Mouse (Mus musculus) E14TG2a.4 (cell line): Measurements from ENCODE around the gene Pbx2.
A peak's percentile ranks its signal among the peaks of the same experiment; 100 is the strongest.
"Not testable (repeated sequence)": the region's sequence is repeated elsewhere in the genome, so short reads cannot be mapped to it uniquely, and the experiment has no call there.

Experiments used
- H3K27me3 ChIP-seq: 2 replicates; pipeline ENCODE4 v1.6.1; 2014; ENCODE audit warnings: low read length, control low read depth; ENCODE audit not compliant: insufficient read depth
- H3K36me3 ChIP-seq: 2 replicates; pipeline ENCODE4 v1.6.1; 2014; ENCODE audit warnings: low read length, control low read depth; ENCODE audit not compliant: insufficient read depth
- H3K4me1 ChIP-seq: replicated peaks from 2 replicates; pipeline ENCODE4 v1.6.1; 2014; ENCODE audit warnings: low read depth, low read length, control low read depth
- H3K4me3 ChIP-seq: replicated peaks from 2 replicates; pipeline ENCODE4 v1.5.1; 2014; ENCODE audit warnings: mild to moderate bottlenecking, low read length
- H3K9me3 ChIP-seq: 2 replicates; pipeline ENCODE4 v1.6.1; 2014; ENCODE audit warnings: low read length, control low read depth
- CTCF ChIP-seq: conservative IDR thresholded peaks from 2 replicates; pipeline ENCODE4 v1.5.1; 2014; ENCODE audit warnings: low read length
- NANOG ChIP-seq: IDR thresholded peaks from 2 replicates; pipeline ENCODE4 v1.6.1; 2014; ENCODE audit warnings: borderline replicate concordance, low read length, mixed read lengths
- POU5F1 ChIP-seq: IDR thresholded peaks from 2 replicates; pipeline ENCODE4 v1.6.1; 2014; ENCODE audit warnings: low read length, borderline replicate concordance

The Pbx2 gene

DNA sequence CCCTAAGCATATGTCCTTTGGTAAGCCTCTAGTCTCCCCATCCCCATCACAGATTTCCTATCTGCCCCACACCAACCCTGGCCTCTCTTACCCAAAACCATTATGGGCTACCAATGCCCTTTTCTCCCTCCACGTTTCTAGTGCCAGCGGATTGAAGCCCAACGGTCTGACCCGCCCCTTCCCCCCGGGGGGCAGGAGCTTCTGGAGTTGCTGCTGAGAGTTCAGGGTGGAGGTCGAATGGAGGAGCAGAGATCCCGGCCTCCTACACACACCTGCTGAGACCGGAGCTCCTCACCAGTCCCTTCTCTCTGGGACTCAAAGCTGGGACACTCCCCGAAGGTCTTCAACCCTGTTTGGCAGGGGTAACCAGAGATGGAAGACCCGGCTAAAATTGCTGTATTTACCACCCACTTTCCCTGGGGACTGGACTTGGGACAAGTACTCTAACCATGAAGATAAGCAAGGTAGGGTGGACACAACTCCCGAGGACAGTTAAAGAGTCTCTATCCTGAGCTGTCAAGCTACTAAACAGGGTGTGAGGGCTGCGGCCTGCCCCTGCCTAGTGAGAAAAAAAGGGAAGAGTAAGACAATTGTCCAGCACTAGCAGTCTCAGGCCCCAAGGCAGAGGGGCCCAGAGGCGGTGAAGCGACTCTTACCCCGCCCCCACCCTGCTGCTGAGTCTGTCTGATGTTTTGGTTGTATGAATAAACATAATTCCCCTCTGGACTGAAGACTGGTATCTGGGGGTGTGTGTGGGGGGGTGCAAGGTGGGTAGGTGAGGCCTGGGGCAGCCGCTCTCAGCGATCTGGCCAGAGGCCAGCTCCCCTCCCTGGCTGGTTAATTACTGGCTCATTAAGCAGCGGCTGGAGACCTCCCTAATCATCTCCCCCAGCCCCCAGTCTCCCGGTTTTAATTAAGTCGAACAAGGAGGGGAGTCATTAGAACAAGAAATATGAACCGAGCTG is at the start of gene Pbx2:
Gene Pbx2 (plus strand): TSS at position 238 of the 965 bp plus-strand sequence.
- Histone ChIP-seq H3K27me3 (peaks cover 3% of the 10 kb centered on the region; the same call in 1 of the 2 replicates), H3K36me3 (peaks cover 19% of the 10 kb centered on the region), H3K4me3 (peak within 1 kb of the TSS; percentile 81), H3K4me1 (peaks cover 84% of the 10 kb centered on the region), H3K9me3 (no peaks in the 10 kb centered on the region)
- TF ChIP-seq NANOG (no peak), CTCF (no peak), POU5F1 (no peak)

GRCm38 (mm10) chr17:34543567-34543966 is 47.5 kb upstream of the Pbx2 start:
- H3K9me3 ChIP-seq, H3K27me3 ChIP-seq: not testable (repeated sequence)
- Histone ChIP-seq H3K4me3 (peak overlapping the region; percentile 61), H3K36me3 (peaks cover 32% of the 10 kb centered on the region), H3K4me1 (peaks cover 25% of the 10 kb centered on the region; the same call in 1 of the 2 replicates)

DNA sequence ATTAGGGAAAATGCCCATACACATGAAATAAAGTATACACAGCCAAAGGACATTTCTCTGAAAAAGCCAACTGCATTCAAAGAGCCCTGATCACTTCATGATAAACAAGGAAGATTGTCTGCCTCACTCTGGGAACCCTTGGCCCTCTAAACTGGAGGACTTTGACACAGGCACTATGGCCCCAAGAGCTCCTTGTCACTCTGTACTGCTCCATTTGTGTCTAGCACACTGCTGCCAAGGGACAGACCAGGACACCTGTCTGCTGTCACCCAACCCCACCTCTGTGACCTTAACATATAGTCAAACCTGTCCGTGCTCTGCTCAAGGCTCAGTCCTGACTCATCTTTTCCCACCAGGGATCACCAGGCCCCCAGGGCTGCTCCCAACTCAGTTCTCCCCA is 44.3 kb upstream of the Pbx2 start:
- H3K36me3 ChIP-seq = peaks cover 23% of the 10 kb centered on the region

GRCm38 (mm10) chr17:34547601-34548000 is 43.5 kb upstream of the Pbx2 start:
- Histone ChIP-seq H3K36me3 (peaks cover 22% of the 10 kb centered on the region), H3K4me3 (no peak overlapping the region)
- TF ChIP-seq NANOG (no peak), POU5F1 (no peak), CTCF (no peak)

More for the DNA sequence above, 44.3 kb upstream of the Pbx2 start:
- TF ChIP-seq NANOG (no peak), CTCF (no peak), POU5F1 (no peak)
- peaks cover 5% of the 10 kb centered on the region for H3K9me3 ChIP-seq
- no peaks in the 10 kb centered on the region for H3K27me3 ChIP-seq
- H3K4me1 ChIP-seq = peaks cover 20% of the 10 kb centered on the region; the same call in 1 of the 2 replicates
- no peak overlapping the region for H3K4me3 ChIP-seq

DNA sequence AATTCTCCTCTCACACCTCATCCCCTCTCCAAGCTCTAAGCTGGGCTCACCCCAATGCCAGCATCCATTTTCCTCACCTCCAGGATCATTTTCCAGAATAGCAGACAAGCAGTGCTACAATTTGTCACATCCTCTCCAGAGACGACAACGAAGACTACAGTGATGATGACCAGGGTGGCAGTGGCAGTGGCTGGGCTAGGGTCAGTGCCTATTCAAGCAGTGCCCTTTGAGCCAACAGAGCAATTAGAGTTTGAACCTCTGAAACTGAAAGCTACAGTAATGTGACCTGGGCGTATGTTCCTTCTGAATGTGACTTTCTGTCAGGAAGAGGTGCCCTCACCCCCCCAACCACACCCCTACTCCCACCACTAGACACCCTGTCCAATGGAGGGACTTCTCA is 41.9 kb upstream of the Pbx2 start:
- peaks cover 22% of the 10 kb centered on the region for H3K36me3 ChIP-seq
- peaks cover 5% of the 10 kb centered on the region for H3K9me3 ChIP-seq
- no peak overlapping the region for H3K4me3 ChIP-seq
- peaks cover 9% of the 10 kb centered on the region; the same call in 1 of the 2 replicates for H3K4me1 ChIP-seq
- peaks cover 6% of the 10 kb centered on the region; the same call in 1 of the 2 replicates for H3K27me3 ChIP-seq
- TF ChIP-seq CTCF = no peak
- no peak for TF ChIP-seq NANOG
- TF ChIP-seq POU5F1 = no peak

More at GRCm38 (mm10) chr17:34547601-34548000, 43.5 kb upstream of the Pbx2 start:
- Histone ChIP-seq H3K9me3 (peaks cover 5% of the 10 kb centered on the region), H3K27me3 (0 out of 2 replicates have a peak, but pooled peaks cover 2% of the 10 kb centered on the region), H3K4me1 (peaks cover 16% of the 10 kb centered on the region; the same call in 1 of the 2 replicates)

DNA sequence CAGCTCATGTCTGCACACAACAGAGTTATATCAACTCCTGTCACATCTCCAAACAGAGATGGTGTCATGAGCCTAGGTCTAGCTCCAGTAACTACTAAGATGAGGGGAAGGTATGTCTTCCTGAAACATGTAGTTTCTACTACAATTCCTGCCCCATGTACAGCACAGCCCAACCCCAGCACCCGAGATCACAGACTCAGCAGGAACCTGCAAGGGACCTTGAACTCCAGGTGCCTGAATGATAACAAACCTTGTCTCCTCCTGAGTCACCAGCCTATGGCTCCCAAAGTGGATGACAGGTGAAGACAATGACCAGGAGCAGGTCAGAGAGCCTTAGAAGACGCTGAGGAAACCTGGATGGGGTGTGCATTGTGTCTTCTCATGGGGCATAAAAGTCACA is 41.2 kb upstream of the Pbx2 start:
- Histone ChIP-seq H3K4me3 (no peak overlapping the region), H3K4me1 (peaks cover 9% of the 10 kb centered on the region; the same call in 1 of the 2 replicates), H3K36me3 (peaks cover 22% of the 10 kb centered on the region), H3K27me3 (peaks cover 6% of the 10 kb centered on the region; the same call in 1 of the 2 replicates), H3K9me3 (peaks cover 5% of the 10 kb centered on the region)
- TF ChIP-seq CTCF = no peak
- no peak for TF ChIP-seq POU5F1
- no peak for TF ChIP-seq NANOG

- no peak overlapping the region for H3K4me3 ChIP-seq
- TF ChIP-seq CTCF (peak; percentile 67), POU5F1 (no peak)
Measured at GRCm38 (mm10) chr17:34555483-34555882, 35.6 kb upstream of the Pbx2 start.

DNA sequence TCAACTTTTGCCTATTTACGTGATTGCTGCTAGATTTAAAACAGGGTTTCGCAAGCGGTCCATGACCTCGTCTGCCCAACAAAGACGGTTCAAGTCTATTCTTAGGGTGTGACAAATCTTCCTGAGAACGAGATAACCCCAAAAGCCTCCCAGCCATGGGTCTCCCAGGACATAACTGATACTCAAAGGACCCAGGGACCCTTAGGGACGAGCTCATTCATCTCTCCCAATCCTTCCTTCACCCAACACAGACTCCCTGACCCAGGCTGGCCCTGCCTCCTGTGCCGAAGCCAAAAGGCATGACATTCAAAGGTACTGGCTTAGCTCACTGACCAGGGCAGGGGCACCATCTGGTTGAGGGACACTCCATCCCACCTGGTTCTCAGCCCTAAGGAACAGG is 34.7 kb upstream of the Pbx2 start:
- TF ChIP-seq NANOG (no peak), POU5F1 (no peak), CTCF (no peak)
- Histone ChIP-seq H3K4me3 (no peak overlapping the region), H3K27me3 (peaks cover 13% of the 10 kb centered on the region), H3K4me1 (peaks cover 28% of the 10 kb centered on the region), H3K36me3 (no peaks in the 10 kb centered on the region), H3K9me3 (no peaks in the 10 kb centered on the region)

More at GRCm38 (mm10) chr17:34555483-34555882, 35.6 kb upstream of the Pbx2 start:
- H3K36me3 ChIP-seq = no peaks in the 10 kb centered on the region
- peaks cover 20% of the 10 kb centered on the region for H3K4me1 ChIP-seq
- no peaks in the 10 kb centered on the region for H3K9me3 ChIP-seq
- H3K27me3 ChIP-seq = peaks cover 13% of the 10 kb centered on the region
